Mouse (Mus musculus) stomach, postnatal 0 days (tissue): ENCODE results near the gene Cep95.

Experiments used
- CTCF ChIP-seq: IDR thresholded peaks from 2 replicates; pipeline ENCODE4 v1.5.1; 2016; ENCODE audit warnings: antibody characterized with exemption, low read depth, mild to moderate bottlenecking, moderate library complexity
- EP300 ChIP-seq: optimal IDR thresholded peaks from 2 replicates; pipeline ENCODE3; 2016; ENCODE audit warnings: antibody characterized with exemption

DNA sequence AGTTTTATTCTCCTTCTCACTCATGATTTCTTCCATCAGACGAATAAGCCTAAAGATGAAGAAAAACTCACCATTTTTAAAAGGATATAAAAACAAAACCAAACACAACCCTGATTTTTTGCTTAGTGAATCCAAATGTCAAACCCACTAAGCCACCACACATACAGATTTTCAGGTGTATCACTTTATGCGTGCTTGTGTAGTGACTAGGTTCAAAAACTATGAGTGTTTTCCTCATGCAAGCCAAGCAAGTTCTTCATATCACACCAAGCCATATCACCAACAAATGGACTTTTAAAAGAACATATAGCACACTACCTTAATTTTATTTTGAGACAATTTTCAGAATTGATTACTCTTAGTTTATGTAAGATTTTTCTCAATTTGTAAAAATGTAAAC, 4.6 kb upstream of the Cep95 start:
- TF ChIP-seq CTCF (no peak), EP300 (no peak)
